Mouse (Mus musculus) erythroblast, embryonic 14.5 days (primary cell): ENCODE data around the gene Rad23b. TPM values are rescaled to one million over a fixed set of nuclear protein-coding genes. Genes with fewer than 3 reads are reported as not detected.
"Not testable (repeated sequence)": the region's sequence is repeated elsewhere in the genome, so short reads cannot be mapped to it uniquely, and the experiment has no call there.

Source experiments
- H3K27me3 ChIP-seq: 2 replicates; pipeline ENCODE4 v1.6.1; 2012; ENCODE audit warnings: inconsistent platforms; ENCODE audit not compliant: control insufficient read depth
- H3K36me3 ChIP-seq: 2 replicates; pipeline ENCODE4 v1.6.1; 2012; ENCODE audit warnings: mild to moderate bottlenecking, inconsistent platforms; ENCODE audit not compliant: control insufficient read depth
- H3K4me1 ChIP-seq: 2 replicates; pipeline ENCODE4 v1.6.1; 2012; ENCODE audit warnings: inconsistent platforms; ENCODE audit not compliant: control insufficient read depth
- H3K4me3 ChIP-seq: replicated peaks from 2 replicates; pipeline ENCODE3; 2012; ENCODE audit warnings: moderate library complexity, mild to moderate bottlenecking, inconsistent platforms
- H3K9me3 ChIP-seq: 2 replicates; pipeline ENCODE4 v1.6.1; 2012; ENCODE audit warnings: low read length, inconsistent platforms, mixed read lengths; ENCODE audit not compliant: control insufficient read depth
- GATA1 ChIP-seq: IDR thresholded peaks from 2 replicates; pipeline ENCODE4 v1.6.1; 2012; ENCODE audit warnings: low read length, inconsistent platforms, mixed read lengths
- TAL1 ChIP-seq: IDR thresholded peaks from 3 replicates; pipeline ENCODE4 v1.6.1; 2012; ENCODE audit warnings: low read length, inconsistent platforms, mixed read lengths
- polyA plus RNA-seq: library from polyadenylated mRNA; stranded (reverse); fragments of >175 nt; gene quantifications from 2 replicates; pipeline ENCODE4 v1.2.3, GENCODE M21; 2012

Rad23b gene
- polyA plus RNA-seq = 9.2 and 11.7 TPM in 2 replicates

DNA sequence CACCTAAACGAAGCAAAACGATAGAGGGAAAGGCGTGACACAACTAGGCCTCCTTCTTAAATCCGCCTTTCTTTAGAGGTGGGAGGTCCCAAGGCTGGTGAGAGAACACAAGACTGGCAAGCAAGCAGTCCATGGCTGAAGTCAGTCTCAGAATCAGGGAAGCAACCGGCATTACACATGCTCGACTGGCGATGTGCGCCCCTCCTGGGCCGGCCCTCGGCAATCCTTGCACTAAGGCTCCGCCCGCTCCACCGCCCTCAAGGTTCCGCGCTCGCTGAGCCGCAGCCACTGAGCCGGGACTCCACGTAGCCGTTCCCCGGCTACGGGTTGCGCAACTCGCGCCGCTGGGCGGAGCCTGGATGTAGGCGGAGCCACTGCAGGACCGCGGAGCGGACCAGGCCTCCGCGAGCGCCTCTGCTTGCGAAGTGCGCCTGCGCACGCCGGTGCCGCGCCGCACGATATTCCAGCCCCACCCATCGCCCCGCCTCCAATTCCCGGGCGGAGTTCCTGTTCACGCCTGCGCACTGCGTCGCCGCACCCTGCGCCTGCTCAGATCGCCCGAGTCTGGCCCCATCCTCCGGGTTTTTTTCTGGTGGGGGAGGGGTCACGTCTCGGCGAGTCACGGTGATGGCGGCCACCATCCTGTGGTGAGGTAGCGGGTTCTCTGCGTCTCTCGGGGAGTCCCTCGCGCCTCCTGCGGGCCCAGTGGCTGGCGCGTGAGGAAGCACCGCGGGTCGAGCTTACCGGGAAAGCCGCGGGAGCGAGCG lies at the start of gene Rad23b:
Rad23b (plus strand) TSS at position 592 of the 767 bp plus-strand sequence.
- H3K36me3 ChIP-seq = peaks cover 10% of the 10 kb centered on the region
- no peak for TF ChIP-seq TAL1
- TF ChIP-seq GATA1 = no peak

DNA sequence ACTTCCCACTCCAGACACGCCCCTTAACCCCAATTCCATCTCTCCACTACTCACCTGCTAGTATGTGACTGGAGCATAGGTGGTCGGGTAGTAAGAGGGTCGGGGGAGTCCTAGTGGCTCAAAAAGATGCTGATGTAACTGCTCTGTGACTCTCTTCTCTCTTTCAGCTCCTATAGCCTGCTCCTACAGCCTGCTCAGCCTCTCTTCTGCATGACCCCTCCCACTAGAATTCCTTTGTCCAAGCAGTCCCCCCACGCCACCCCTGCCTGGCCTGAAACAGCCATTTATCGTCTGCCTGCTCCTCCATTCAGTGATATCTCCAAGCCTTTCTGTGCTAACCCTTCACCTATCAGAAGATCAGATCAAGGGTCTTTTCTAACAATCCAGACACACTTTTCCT lies 45.7 kb upstream of the Rad23b start:
- Histone ChIP-seq H3K36me3 (no peaks in the 10 kb centered on the region), H3K27me3 (no peaks in the 10 kb centered on the region), H3K4me1 (no peaks in the 10 kb centered on the region), H3K4me3 (no peak overlapping the region), H3K9me3 (0 out of 2 replicates have a peak, but pooled peaks cover 2% of the 10 kb centered on the region)
- no peak for TF ChIP-seq GATA1
- no peak for TF ChIP-seq TAL1

More for the DNA sequence above, at the start of gene Rad23b:
- peak within 1 kb of the TSS; percentile 90 for H3K4me3 ChIP-seq
- peaks cover 50% of the 10 kb centered on the region for H3K4me1 ChIP-seq
- H3K27me3 ChIP-seq = no peaks in the 10 kb centered on the region
- no peaks in the 10 kb centered on the region for H3K9me3 ChIP-seq

DNA sequence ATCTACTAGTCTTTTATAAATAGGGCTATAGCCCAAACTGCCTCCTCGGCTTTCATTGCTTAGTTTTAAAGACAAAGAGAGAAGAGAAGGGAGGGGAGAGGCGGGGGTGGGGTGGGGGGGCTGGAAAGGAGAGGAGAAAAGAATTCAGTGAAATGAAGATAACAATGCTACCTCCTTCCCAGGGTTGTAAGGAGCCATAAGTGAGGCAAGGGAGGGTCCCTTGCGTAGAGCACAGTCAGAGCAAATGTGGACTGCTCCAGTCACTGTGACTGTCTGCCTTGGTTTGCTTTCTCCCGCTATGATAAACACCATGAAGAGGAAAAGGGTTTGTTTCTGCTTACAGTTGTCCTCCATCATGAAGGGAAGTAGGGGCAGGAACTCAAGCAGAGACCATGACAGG lies 43.2 kb upstream of the Rad23b start:
- no peak for TF ChIP-seq GATA1
- no peak for TF ChIP-seq TAL1
- no peaks in the 10 kb centered on the region for H3K4me1 ChIP-seq
- H3K27me3 ChIP-seq = no peaks in the 10 kb centered on the region
- 0 out of 2 replicates have a peak, but pooled peaks cover 2% of the 10 kb centered on the region for H3K9me3 ChIP-seq
- no peaks in the 10 kb centered on the region for H3K36me3 ChIP-seq
- no peak overlapping the region for H3K4me3 ChIP-seq

DNA sequence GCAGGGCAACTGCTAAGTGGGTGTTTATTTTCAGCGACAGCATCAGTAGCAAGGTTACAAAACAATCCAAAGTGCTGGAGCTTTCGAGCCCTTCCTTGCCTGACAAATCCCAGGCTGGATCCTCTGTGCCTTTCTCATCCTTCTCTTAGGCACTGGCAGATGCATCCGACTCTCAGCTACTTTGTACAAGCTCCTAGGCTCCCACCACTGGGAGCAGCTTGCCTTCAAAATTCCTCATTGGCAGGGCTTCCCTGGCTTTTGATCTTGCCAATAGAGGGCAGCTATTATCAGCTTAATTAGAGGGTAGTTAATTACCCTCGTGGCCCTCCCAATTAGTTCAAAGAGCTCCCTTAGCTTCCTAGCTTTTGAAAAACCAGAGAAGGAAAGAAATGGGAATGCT lies 33.1 kb upstream of the Rad23b start:
- Histone ChIP-seq H3K36me3 (no peaks in the 10 kb centered on the region), H3K4me1 (no peaks in the 10 kb centered on the region; the same call in 1 of the 2 replicates), H3K27me3 (no peaks in the 10 kb centered on the region), H3K9me3 (no peaks in the 10 kb centered on the region), H3K4me3 (no peak overlapping the region)
- TF ChIP-seq TAL1 (no peak), GATA1 (no peak)

DNA sequence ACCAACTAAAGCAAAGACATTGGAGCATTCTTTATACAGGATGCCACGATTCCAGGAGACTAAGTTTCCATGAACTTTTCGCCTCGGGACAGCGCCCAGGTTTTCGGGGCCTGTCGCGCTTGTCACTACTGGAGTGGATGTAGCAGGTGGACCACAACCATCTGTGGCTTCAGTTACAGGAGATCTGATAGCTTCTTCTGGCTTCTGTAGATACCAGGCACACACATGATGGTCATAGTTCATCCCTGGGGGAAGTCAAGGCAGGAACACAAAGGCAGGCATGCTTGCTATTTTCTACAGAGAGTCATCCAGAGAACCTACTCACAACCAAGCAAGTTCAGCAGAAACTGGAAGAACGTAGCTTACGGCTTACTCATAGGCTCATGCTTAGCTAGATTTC lies 31.5 kb upstream of the Rad23b start:
- H3K9me3 ChIP-seq, H3K4me1 ChIP-seq, H3K36me3 ChIP-seq, H3K27me3 ChIP-seq, H3K4me3 ChIP-seq: not testable (repeated sequence)

DNA sequence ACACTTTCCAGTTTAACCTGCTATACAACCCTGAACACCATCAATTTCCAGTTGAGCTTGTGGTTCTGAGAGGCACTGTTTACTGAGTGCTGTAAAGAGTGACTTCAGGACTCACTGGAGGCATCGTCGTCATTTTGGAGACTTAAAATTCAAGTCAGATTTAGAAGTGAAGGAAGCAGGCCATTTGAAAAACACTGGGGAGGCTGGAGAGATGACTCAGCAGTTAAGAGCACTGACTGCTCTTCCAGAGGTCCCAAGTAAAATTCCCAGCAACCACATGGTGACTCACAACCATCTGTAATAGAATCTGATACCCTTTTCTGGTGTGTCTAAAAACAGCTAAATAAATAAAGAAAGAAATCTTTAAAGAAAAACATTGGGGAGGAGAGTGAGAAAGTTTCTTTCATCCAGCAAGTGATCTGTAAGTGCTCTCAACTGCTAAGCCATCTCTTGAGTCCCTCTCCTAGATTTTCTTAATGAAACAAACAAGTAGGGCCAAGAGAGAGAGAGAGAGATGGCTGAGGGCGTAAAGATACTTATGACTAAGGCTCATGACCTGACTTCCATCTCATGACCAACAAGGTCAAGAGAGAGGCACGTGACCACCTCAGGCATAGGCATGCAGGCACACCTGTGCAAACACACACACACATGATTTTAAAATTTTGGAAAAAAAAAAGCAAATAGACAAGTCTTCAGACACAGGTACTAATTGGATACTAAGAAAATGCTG lies 23.9 kb upstream of the Rad23b start:
- peaks cover 3% of the 10 kb centered on the region for H3K4me1 ChIP-seq
- TF ChIP-seq GATA1 (no peak), TAL1 (no peak)
- no peaks in the 10 kb centered on the region for H3K9me3 ChIP-seq
- no peak overlapping the region for H3K4me3 ChIP-seq
- no peaks in the 10 kb centered on the region for H3K27me3 ChIP-seq
- H3K36me3 ChIP-seq = no peaks in the 10 kb centered on the region

DNA sequence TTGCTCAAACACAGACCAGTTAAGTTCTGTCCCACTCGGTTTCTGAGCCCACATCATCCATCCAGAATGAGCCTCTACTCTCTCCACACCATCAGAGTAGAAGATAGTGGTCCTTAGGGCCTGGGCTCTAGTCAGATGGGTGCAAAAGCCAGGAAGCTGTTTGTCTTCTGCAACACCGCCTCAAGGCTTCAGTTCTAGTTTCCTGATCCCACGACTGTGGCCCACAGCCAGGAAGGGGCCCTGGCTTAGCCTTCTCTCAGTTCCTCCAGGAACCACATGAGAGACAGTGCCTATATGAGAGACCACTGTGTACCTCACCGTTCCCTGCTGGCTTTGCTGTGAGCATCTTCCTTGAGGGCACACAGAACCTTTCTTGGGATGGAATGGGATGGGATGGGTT lies 22.3 kb upstream of the Rad23b start:
- H3K9me3 ChIP-seq = no peaks in the 10 kb centered on the region
- no peaks in the 10 kb centered on the region for H3K36me3 ChIP-seq
- TF ChIP-seq TAL1 = no peak
- no peak for TF ChIP-seq GATA1
- no peaks in the 10 kb centered on the region for H3K27me3 ChIP-seq
- no peak overlapping the region for H3K4me3 ChIP-seq
- H3K4me1 ChIP-seq = peaks cover 3% of the 10 kb centered on the region

DNA sequence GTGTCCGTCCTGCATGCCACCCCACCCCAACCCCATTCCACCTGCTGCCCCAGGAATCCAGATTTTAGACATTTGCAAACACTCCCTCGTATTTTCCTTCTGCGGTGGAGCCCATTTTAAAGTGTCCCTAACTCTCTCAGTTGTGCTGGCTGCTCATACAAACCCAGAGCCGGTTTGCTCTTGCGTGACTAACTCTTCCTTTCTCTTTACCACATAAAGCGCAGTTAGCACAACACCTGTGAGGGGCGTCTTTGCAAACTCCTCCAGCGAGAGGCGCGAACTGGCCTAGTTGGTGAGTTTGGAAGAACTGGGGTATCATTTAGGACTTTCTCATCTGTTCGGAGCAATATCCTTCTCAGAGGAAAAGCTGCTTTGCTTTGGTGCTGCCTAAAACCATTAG lies 21.4 kb upstream of the Rad23b start:
- no peaks in the 10 kb centered on the region for H3K27me3 ChIP-seq
- H3K4me3 ChIP-seq = no peak overlapping the region
- peaks cover 3% of the 10 kb centered on the region for H3K4me1 ChIP-seq
- TF ChIP-seq GATA1 (no peak), TAL1 (no peak)
- no peaks in the 10 kb centered on the region for H3K9me3 ChIP-seq
- no peaks in the 10 kb centered on the region for H3K36me3 ChIP-seq

DNA sequence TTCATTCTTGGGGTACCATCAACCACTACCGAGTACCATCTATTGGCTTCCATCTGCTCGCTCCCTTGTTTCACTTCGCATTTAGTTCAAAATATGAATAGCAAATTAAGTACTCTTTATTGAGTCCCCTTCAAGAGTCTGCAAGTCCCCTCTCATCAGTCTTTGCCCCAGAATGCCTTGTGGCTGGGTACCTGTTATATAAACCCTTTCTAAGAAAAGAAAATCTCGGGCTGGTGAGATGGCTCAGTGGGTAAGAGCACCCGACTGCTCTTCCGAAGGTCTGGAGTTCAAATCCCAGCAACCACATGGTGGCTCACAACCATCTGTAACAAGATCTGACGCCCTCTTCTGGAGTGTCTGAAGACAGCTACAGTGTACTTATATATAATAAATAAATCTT lies 20.9 kb upstream of the Rad23b start:
- H3K36me3 ChIP-seq, H3K4me1 ChIP-seq, H3K27me3 ChIP-seq, H3K9me3 ChIP-seq, H3K4me3 ChIP-seq: not testable (repeated sequence)
